Mouse (Mus musculus) CD4-positive, CD25-positive, alpha-beta regulatory T cell, adult 2 months (primary cell): ENCODE measurements around the gene Cacnb4.

Experiments used
- DNase-seq: peaks from one replicate; pipeline ENCODE4 v3.0.0-alpha.2; 2012; ENCODE audit warnings: low read depth, low spot score

Cacnb4 gene

GRCm38 (mm10) chr2:52676023-52676912 lies at the start of gene Cacnb4:
Cacnb4 (minus strand) TSS chr2:52676831.
- peak; percentile 46 for DNase-seq

- DNase-seq, result no peak
These were observed 43.8 kb upstream of the Cacnb4 start for GRCm38 (mm10) chr2:52720231-52721025.

GRCm38 (mm10) chr2:52717076-52717475 lies 40.4 kb upstream of the Cacnb4 start:
- DNase-seq, result no peak

GRCm38 (mm10) chr2:52715538-52715937 lies 38.9 kb upstream of the Cacnb4 start:
- DNase-seq, result no peak

- no peak for DNase-seq
These were observed 37.5 kb upstream of the Cacnb4 start for GRCm38 (mm10) chr2:52714111-52714510.

- DNase-seq, result no peak
These were observed 34.2 kb upstream of the Cacnb4 start for GRCm38 (mm10) chr2:52710804-52711203.

- no peak for DNase-seq
These were observed 32.8 kb upstream of the Cacnb4 start for GRCm38 (mm10) chr2:52709417-52709816.

- DNase-seq, result no peak
These were observed 24.9 kb upstream of the Cacnb4 start for GRCm38 (mm10) chr2:52701368-52702036.

GRCm38 (mm10) chr2:52700352-52700751 lies 23.7 kb upstream of the Cacnb4 start:
- no peak for DNase-seq

GRCm38 (mm10) chr2:52694604-52695003 lies 18.0 kb upstream of the Cacnb4 start:
- DNase-seq, result no peak

GRCm38 (mm10) chr2:52691745-52692144 lies 15.1 kb upstream of the Cacnb4 start:
- no peak for DNase-seq

- DNase-seq, result no peak
These were observed 10.0 kb upstream of the Cacnb4 start for GRCm38 (mm10) chr2:52686601-52687000.

- no peak for DNase-seq
These were observed 958 bp upstream of the Cacnb4 start for GRCm38 (mm10) chr2:52677589-52677988.

- DNase-seq, result no peak
These were observed 277 bp upstream of the Cacnb4 start for GRCm38 (mm10) chr2:52676913-52677303.

- peak; percentile 14 for DNase-seq
These were observed 1.2 kb downstream of the Cacnb4 start for GRCm38 (mm10) chr2:52675278-52675987.

GRCm38 (mm10) chr2:52674886-52675277 lies 1.7 kb downstream of the Cacnb4 start:
- peak; percentile 2 for DNase-seq

GRCm38 (mm10) chr2:52673172-52673571 lies 3.5 kb downstream of the Cacnb4 start:
- no peak for DNase-seq

- DNase-seq, result no peak
These were observed 5.9 kb downstream of the Cacnb4 start for GRCm38 (mm10) chr2:52670733-52671132.

GRCm38 (mm10) chr2:52668480-52668879 lies 8.2 kb downstream of the Cacnb4 start:
- no peak for DNase-seq

GRCm38 (mm10) chr2:52656722-52657121 lies 19.9 kb downstream of the Cacnb4 start:
- DNase-seq, result no peak

GRCm38 (mm10) chr2:52654541-52654940 lies 22.1 kb downstream of the Cacnb4 start:
- no peak for DNase-seq
